Mouse (Mus musculus) neural tube, embryonic 11.5 days (tissue): ENCODE measurements around the gene Mki67. TPM values are rescaled to one million over a fixed set of nuclear protein-coding genes. Genes with fewer than 3 reads are reported as not detected.

Experiments used
- ATAC-seq: fragments of 200-750 bp; cut with Nextera tagmentation; 2 replicates; pipeline ENCODE4 v1.8.0; 2017; ENCODE audit warnings: moderate number of reproducible peaks, mild to moderate bottlenecking, moderate TSS enrichment, moderate library complexity; ENCODE audit not compliant: insufficient read depth, low FRiP score, low TSS enrichment
- DNase-seq: peaks from one replicate; pipeline ENCODE4 v3.0.0-alpha.2; 2015; ENCODE audit warnings: low spot score
- H3K27ac ChIP-seq: fragments of 300-500 bp; sonication (generic); 2 replicates; pipeline ENCODE4 v1.5.1; 2014; ENCODE audit warnings: low read depth, mild to moderate bottlenecking, low read length
- H3K27me3 ChIP-seq: fragments of 300-500 bp; sonication (generic); 2 replicates; pipeline ENCODE4 v1.6.1; 2014; ENCODE audit warnings: mild to moderate bottlenecking, low read length, mixed read lengths; ENCODE audit not compliant: control insufficient read depth, insufficient read depth
- H3K36me3 ChIP-seq: fragments of 300-500 bp; sonication (generic); 2 replicates; pipeline ENCODE4 v1.6.1; 2014; ENCODE audit warnings: mild to moderate bottlenecking, low read length, moderate library complexity, mixed read lengths; ENCODE audit not compliant: control insufficient read depth, insufficient read depth
- H3K4me1 ChIP-seq: fragments of 300-500 bp; sonication (generic); 2 replicates; pipeline ENCODE4 v1.6.1; 2014; ENCODE audit warnings: low read length, mixed read lengths; ENCODE audit not compliant: control insufficient read depth, insufficient read depth
- H3K4me2 ChIP-seq: fragments of 300-500 bp; sonication (generic); 2 replicates; pipeline ENCODE4 v1.6.1; 2014; ENCODE audit warnings: low read depth, mild to moderate bottlenecking, moderate library complexity
- H3K4me3 ChIP-seq: fragments of 300-500 bp; sonication (generic); 2 replicates; pipeline ENCODE4 v1.5.1; 2014; ENCODE audit warnings: low read depth, low read length
- H3K9ac ChIP-seq: fragments of 300-500 bp; sonication (generic); 2 replicates; pipeline ENCODE4 v1.6.1; 2014; ENCODE audit warnings: mild to moderate bottlenecking, low read length
- H3K9me3 ChIP-seq: fragments of 300-500 bp; sonication (generic); 2 replicates; pipeline ENCODE4 v1.6.1; 2016; ENCODE audit warnings: low read length; ENCODE audit not compliant: control insufficient read depth
- WGBS: fragments of 180-500 bp; shearing (Covaris S2); extraction: QIAGEN DNeasy Blood & Tissue Kit; methylation state at CpG from one replicate; pipeline ENCODE4 v1.1.7; 2014; 5-methylcytosine and 5-hydroxymethylcytosine counted together
- polyA plus RNA-seq: library from polyadenylated mRNA; unstranded; fragments of >200 nt; fragmentation: Nextera tagmentation; extraction: Ambion mirVana; gene quantifications from 2 replicates; pipeline ENCODE4 v1.2.1, GENCODE M21; 2014

Gene Mki67
- polyA plus RNA-seq, 1 experiment from 2014 or later, result 50.8 TPM

- WGBS, result 65% methylated on average over 11 of the region's 11 CpGs
These were observed 63.4 kb downstream of the Mki67 start for GRCm38 (mm10) chr7:135652781-135653180.

GRCm38 (mm10) chr7:135651831-135652511 is 64.2 kb downstream of the Mki67 start:
- H3K4me1 ChIP-seq, result no peaks in the 10 kb centered on the region
- DNase-seq (no peak), ATAC-seq (no peak)
- H3K4me3 ChIP-seq, result no peak overlapping the region
- H3K36me3 ChIP-seq, result no peaks in the 10 kb centered on the region
- no peaks in the 10 kb centered on the region for H3K9me3 ChIP-seq
- no peak overlapping the region for H3K9ac ChIP-seq
- H3K27ac ChIP-seq, result no peak overlapping the region
- no peaks in the 10 kb centered on the region for H3K27me3 ChIP-seq
- WGBS, result 71% methylated on average over 18 of the region's 18 CpGs
- no peak overlapping the region for H3K4me2 ChIP-seq

More at GRCm38 (mm10) chr7:135652781-135653180, 63.4 kb downstream of the Mki67 start:
- no peak overlapping the region for H3K27ac ChIP-seq
- H3K27me3 ChIP-seq, result no peaks in the 10 kb centered on the region
- DNase-seq (no peak), ATAC-seq (no peak)
- H3K36me3 ChIP-seq, result no peaks in the 10 kb centered on the region
- H3K9ac ChIP-seq, result no peak overlapping the region
- H3K4me2 ChIP-seq, result no peak overlapping the region
- H3K4me3 ChIP-seq, result no peak overlapping the region
- no peaks in the 10 kb centered on the region for H3K9me3 ChIP-seq
- no peaks in the 10 kb centered on the region for H3K4me1 ChIP-seq

- WGBS, result 89% methylated on average over 5 of the region's 5 CpGs
- no peaks in the 10 kb centered on the region for H3K36me3 ChIP-seq
- H3K27me3 ChIP-seq, result no peaks in the 10 kb centered on the region
- H3K9me3 ChIP-seq, result no peaks in the 10 kb centered on the region
- H3K27ac ChIP-seq, result no peak overlapping the region
- H3K4me2 ChIP-seq, result no peak overlapping the region
- no peaks in the 10 kb centered on the region for H3K4me1 ChIP-seq
- H3K4me3 ChIP-seq, result no peak overlapping the region
- no peak overlapping the region for H3K9ac ChIP-seq
- no peak for ATAC-seq
- no peak for DNase-seq
These were observed 66.1 kb downstream of the Mki67 start for GRCm38 (mm10) chr7:135650061-135650460.

- DNase-seq (no peak), ATAC-seq (no peak)
- Histone ChIP-seq H3K4me1 (no peaks in the 10 kb centered on the region), H3K4me2 (no peak overlapping the region), H3K36me3 (no peaks in the 10 kb centered on the region), H3K4me3 (no peak overlapping the region), H3K9ac (no peak overlapping the region), H3K27ac (no peak overlapping the region), H3K9me3 (no peaks in the 10 kb centered on the region), H3K27me3 (no peaks in the 10 kb centered on the region)
- WGBS, result 89% methylated on average over 1 of the region's 1 CpGs
These were observed 66.9 kb downstream of the Mki67 start for GRCm38 (mm10) chr7:135649306-135649705.

GRCm38 (mm10) chr7:135648821-135649220 is 67.3 kb downstream of the Mki67 start:
- ATAC-seq, result no peak
- Histone ChIP-seq H3K36me3 (no peaks in the 10 kb centered on the region), H3K4me2 (no peak overlapping the region), H3K27ac (no peak overlapping the region), H3K4me3 (no peak overlapping the region), H3K9me3 (no peaks in the 10 kb centered on the region), H3K9ac (no peak overlapping the region), H3K4me1 (no peaks in the 10 kb centered on the region), H3K27me3 (no peaks in the 10 kb centered on the region)
- 93% methylated on average over 8 of the region's 8 CpGs for WGBS
- DNase-seq, result no peak

- no peak overlapping the region for H3K4me2 ChIP-seq
- no peak for DNase-seq
- H3K27me3 ChIP-seq, result no peaks in the 10 kb centered on the region
- no peaks in the 10 kb centered on the region for H3K36me3 ChIP-seq
- no peak overlapping the region for H3K27ac ChIP-seq
- WGBS, result 80% methylated on average over 6 of the region's 6 CpGs
- no peaks in the 10 kb centered on the region for H3K9me3 ChIP-seq
- no peaks in the 10 kb centered on the region for H3K4me1 ChIP-seq
- no peak overlapping the region for H3K9ac ChIP-seq
- no peak overlapping the region for H3K4me3 ChIP-seq
- no peak for ATAC-seq
These were observed 69.2 kb downstream of the Mki67 start for GRCm38 (mm10) chr7:135646976-135647375.

- no peaks in the 10 kb centered on the region for H3K9me3 ChIP-seq
- no peak overlapping the region for H3K4me3 ChIP-seq
- WGBS, result 80% methylated on average over 1 of the region's 1 CpGs
- H3K27ac ChIP-seq, result no peak overlapping the region
- no peak overlapping the region for H3K4me2 ChIP-seq
- H3K9ac ChIP-seq, result no peak overlapping the region
- H3K4me1 ChIP-seq, result no peaks in the 10 kb centered on the region
- ATAC-seq, result no peak
- no peaks in the 10 kb centered on the region for H3K27me3 ChIP-seq
- no peaks in the 10 kb centered on the region for H3K36me3 ChIP-seq
- DNase-seq, result no peak
These were observed 71.7 kb downstream of the Mki67 start for GRCm38 (mm10) chr7:135644452-135644851.

- Histone ChIP-seq H3K9ac (no peak overlapping the region), H3K9me3 (no peaks in the 10 kb centered on the region), H3K4me1 (no peaks in the 10 kb centered on the region), H3K27ac (no peak overlapping the region), H3K36me3 (no peaks in the 10 kb centered on the region), H3K4me2 (no peak overlapping the region), H3K27me3 (no peaks in the 10 kb centered on the region), H3K4me3 (no peak overlapping the region)
- ATAC-seq (no peak), DNase-seq (no peak)
- 65% methylated on average over 14 of the region's 14 CpGs for WGBS
These were observed 74.3 kb downstream of the Mki67 start for GRCm38 (mm10) chr7:135641698-135642507.
